Mouse (Mus musculus) adrenal gland, postnatal 36 days (tissue): ENCODE measurements at regions not wholly inside any gene's neighbourhood (a gene's known extent, or its start where the extent isn't known, plus 50 kb on each side); places are given as distances from the start of the nearest gene placed in this dataset.
"Not testable (repeated sequence)": the region's sequence is repeated elsewhere in the genome, so short reads cannot be mapped to it uniquely, and the experiment has no call there.

Experiments used
- DNase-seq, 2 experiments: peaks; one replicate each; pipeline ENCODE4 v3.0.0; 2021; ENCODE audit warnings: mixed read lengths in 1 of 2

GRCm38 (mm10) chr10:43672490-43672889, 94.4 kb downstream of the Cd24a start:
- DNase-seq, result no peak

GRCm38 (mm10) chr10:43674749-43675148, 96.7 kb downstream of the Cd24a start:
- no peak for DNase-seq

- not testable (repeated sequence) for DNase-seq
Observed at GRCm38 (mm10) chr10:43675495-43675894, 97.4 kb downstream of the Cd24a start.

GRCm38 (mm10) chr10:43676289-43676688, 98.2 kb downstream of the Cd24a start:
- DNase-seq, result no peak

GRCm38 (mm10) chr10:43684247-43685033, 106.4 kb downstream of the Cd24a start:
- DNase-seq, result no peak

- DNase-seq, result peak; percentile 18 to 24
Observed at GRCm38 (mm10) chr10:43689161-43689913, 111.3 kb downstream of the Cd24a start.

GRCm38 (mm10) chr10:43689914-43690316, 111.8 kb downstream of the Cd24a start:
- peak; percentile 9 to 20 for DNase-seq

- peak; percentile 12 to 22 for DNase-seq
Observed at GRCm38 (mm10) chr10:43693974-43694373, 115.9 kb downstream of the Cd24a start.

GRCm38 (mm10) chr10:43694508-43694907, 116.4 kb downstream of the Cd24a start:
- DNase-seq, result no peak

GRCm38 (mm10) chr10:43695470-43695869, 117.4 kb downstream of the Cd24a start:
- no peak for DNase-seq

GRCm38 (mm10) chr10:43697917-43698316, 119.8 kb downstream of the Cd24a start:
- peak; percentile 21 to 45 for DNase-seq

GRCm38 (mm10) chr10:43700371-43701289, 122.5 kb downstream of the Cd24a start:
- no peak for DNase-seq

- DNase-seq, result no peak
Observed at GRCm38 (mm10) chr10:43702895-43703294, 124.8 kb downstream of the Cd24a start.

- no peak for DNase-seq
Observed at GRCm38 (mm10) chr10:43706001-43706988, 128.2 kb downstream of the Cd24a start.

GRCm38 (mm10) chr10:43707011-43707410, 128.9 kb downstream of the Cd24a start:
- no peak for DNase-seq

GRCm38 (mm10) chr10:43707821-43708373, 129.8 kb downstream of the Cd24a start:
- no peak for DNase-seq

- DNase-seq, result no peak
Observed at GRCm38 (mm10) chr10:43709278-43710033, 131.4 kb downstream of the Cd24a start.

GRCm38 (mm10) chr10:43710186-43710885, 132.3 kb downstream of the Cd24a start:
- DNase-seq, result no peak

GRCm38 (mm10) chr10:43710886-43711256, 132.8 kb downstream of the Cd24a start:
- no peak for DNase-seq
